Mouse (Mus musculus): ENCODE data around the gene Dhrs11. TPM values are rescaled to one million over a fixed set of nuclear protein-coding genes. Genes with fewer than 3 reads are reported as not detected.

Gene Dhrs11
- polyA plus RNA-seq (2012; rRNA removed) = 260 and 270 TPM in 2 replicates

DNA sequence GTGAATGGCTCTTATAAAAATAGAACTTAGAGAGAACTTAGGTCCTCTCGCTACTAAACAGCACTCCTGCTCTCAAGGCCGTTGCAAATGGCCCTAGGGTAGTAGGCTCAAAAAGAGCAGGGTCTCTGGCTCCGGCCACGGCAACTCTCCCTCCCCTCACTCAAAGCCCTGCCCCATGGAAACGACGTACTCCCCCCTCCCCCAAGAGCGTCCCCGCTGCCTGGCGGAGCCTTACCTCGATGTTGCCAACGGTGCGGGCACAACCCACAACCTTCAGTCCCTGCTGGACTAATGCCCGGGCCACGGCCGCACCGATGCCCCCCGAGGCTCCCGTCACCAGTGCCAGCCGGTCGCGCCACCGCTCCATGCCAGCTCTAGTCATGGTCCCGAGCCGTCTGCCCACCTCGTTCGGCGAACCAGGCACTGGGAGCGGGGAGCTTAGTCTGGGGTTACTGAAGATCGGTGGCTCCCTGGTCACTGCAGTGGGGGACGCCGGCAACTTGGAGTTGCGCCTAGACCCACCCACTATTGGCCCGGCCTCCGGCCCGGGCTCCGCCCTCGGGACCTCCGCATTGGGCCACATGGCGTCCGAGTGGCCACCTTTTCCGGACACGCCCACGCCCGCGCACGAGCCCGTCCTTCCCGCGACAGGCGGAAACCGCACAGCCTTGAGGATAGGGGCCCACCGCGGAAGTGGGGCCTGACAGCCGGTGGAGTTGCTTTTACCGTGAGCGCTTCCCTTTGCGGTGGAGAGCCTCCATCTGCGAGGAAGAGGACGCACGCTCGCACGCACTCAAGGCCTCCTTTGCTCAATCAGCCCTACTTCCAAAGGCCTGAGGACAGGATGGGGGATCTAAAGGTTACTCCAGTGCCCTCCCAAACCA is at the start of gene Dhrs11:
Gene Dhrs11 (minus strand): TSS at position 479 of the 884 bp plus-strand sequence.

GRCm38 (mm10) chr11:84870337-84871043 is 41.7 kb upstream of the Dhrs11 start, which contains the start of gene Ggnbp2:
Ggnbp2 (minus strand) TSS chr11:84870817.

GRCm38 (mm10) chr11:84818961-84819692 is 9.7 kb downstream of the Dhrs11 start, which contains the start of gene Mrm1:
Mrm1 (minus strand) TSS chr11:84819515.

Other genes starting within 250 kb of the Dhrs11 start
- 12.2 and 15.3 TPM in 2 replicates for gene Mrm1, start 9.5 kb downstream of the Dhrs11 start, polyA plus RNA-seq (2012; rRNA removed)
- gene Ggnbp2, start 41.8 kb upstream of the Dhrs11 start, polyA plus RNA-seq (2012; rRNA removed) = 23.6 and 29.2 TPM in 2 replicates
- 43.0 and 48.0 TPM in 2 replicates for gene Myo19, start 51.2 kb upstream of the Dhrs11 start, polyA plus RNA-seq (2012; rRNA removed)
- gene Pigw, start 51.3 kb upstream of the Dhrs11 start, polyA plus RNA-seq (2012; rRNA removed) = 1.5 and 1.8 TPM in 2 replicates
- gene Znhit3, start 87.4 kb upstream of the Dhrs11 start, polyA plus RNA-seq (2012; rRNA removed) = 4.3 and 4.7 TPM in 2 replicates
- 468 and 519 TPM in 2 replicates for gene Car4, start 128.8 kb upstream of the Dhrs11 start, polyA plus RNA-seq (2012; rRNA removed)